Comparison of ENCODE assay signal across 9 mouse cellular contexts in genomic region chr1:51914095-51914494, GRCm38 (mm10). TPM values are rescaled to one million over a fixed set of nuclear protein-coding genes. Genes with fewer than 3 reads are reported as not detected.
DNase-seq lines count a peak whose midpoint lies in the region; ATAC-seq and TF ChIP-seq lines count a peak whose summit lies in the region.
"Had no signal": no experiment of that assay in that cellular context is flagged by ENCODE, and none has a peak within 500 bp of the region (broad histone marks: within the 10 kb centered on the region; RNA-seq: fewer than 3 reads in every experiment).

No protein-coding gene starts in this region.

- no peak for DNase-seq in neural tube, embryonic 11.5 days (ENCODE audit: low spot score)
- DNase-seq in neural tube, embryonic 10.5 days (ENCODE audit: extremely low spot score, low spot score) = no peak
- DNase-seq in heart, postnatal 0 days (ENCODE audit: low spot score) = no peak
- peak; percentile 38 for DNase-seq in lung, postnatal 25 days (ENCODE audit: low spot score)
- no peak for DNase-seq in T-cell, adult 2 months (ENCODE audit: low spot score)
- no peak for DNase-seq in cerebellum, adult 9-10 months
- no peak for DNase-seq in ovary, postnatal 10 days (ENCODE audit: low spot score)
- DNase-seq: cerebellum, adult 11-12 months had no signal

- H3K27ac ChIP-seq in neural tube, embryonic 11.5 days (ENCODE audit: low read depth, low read length) = no peak overlapping the region
- H3K27ac ChIP-seq in heart, postnatal 0 days (ENCODE audit: low read depth) = no peak overlapping the region
- H3K27ac ChIP-seq: liver, embryonic 14.5 days had no signal

- H3K9ac ChIP-seq in neural tube, embryonic 11.5 days (ENCODE audit: low read length) = no peak overlapping the region
- no peak overlapping the region for H3K9ac ChIP-seq in heart, postnatal 0 days (replicated peaks; ENCODE audit: low read depth, low read length)
- H3K9ac ChIP-seq: liver, embryonic 14.5 days had no signal

- H3K4me1 ChIP-seq in neural tube, embryonic 11.5 days (ENCODE audit: control insufficient read depth, insufficient read depth, low read length) = peaks cover 20% of the 10 kb centered on the region
- H3K4me1 ChIP-seq in heart, postnatal 0 days (ENCODE audit: control insufficient read depth, insufficient read depth) = peaks cover 11% of the 10 kb centered on the region; the same call in 1 of the 2 replicates

- H3K27me3 ChIP-seq in neural tube, embryonic 11.5 days (ENCODE audit: control insufficient read depth, insufficient read depth, low read length) = no peaks in the 10 kb centered on the region
- H3K27me3 ChIP-seq in heart, postnatal 0 days (ENCODE audit: control insufficient read depth, insufficient read depth, low read length) = no peaks in the 10 kb centered on the region

- H3K9me3 ChIP-seq in neural tube, embryonic 11.5 days (ENCODE audit: control insufficient read depth, low read length) = no peaks in the 10 kb centered on the region
- H3K9me3 ChIP-seq in heart, postnatal 0 days (replicated peaks; ENCODE audit: control insufficient read depth, low read length) = no peaks in the 10 kb centered on the region

- no peaks in the 10 kb centered on the region for H3K36me3 ChIP-seq in neural tube, embryonic 11.5 days (ENCODE audit: control insufficient read depth, insufficient read depth, low read length)
- 0 out of 2 replicates have a peak, but pooled peaks cover 4% of the 10 kb centered on the region for H3K36me3 ChIP-seq in heart, postnatal 0 days (replicated peaks; ENCODE audit: control insufficient read depth, insufficient read depth, low read length)

- peak overlapping the region; percentile 60 for H3K4me2 ChIP-seq in neural tube, embryonic 11.5 days (ENCODE audit: low read depth)
- peak overlapping the region; percentile 93 for H3K4me2 ChIP-seq in heart, postnatal 0 days (ENCODE audit: low read depth, low read length)

- TF ChIP-seq CTCF in heart, postnatal 0 days (IDR thresholded peaks at IDR 0.05; ENCODE audit: low read depth) = no peak

- TF ChIP-seq EP300 in heart, postnatal 0 days (IDR thresholded peaks at IDR 0.05; ENCODE audit: low read depth) = no peak

- no peak for ATAC-seq in neural tube, embryonic 11.5 days (ENCODE audit: insufficient read depth, low FRiP score, low TSS enrichment)
- ATAC-seq in heart, postnatal 0 days (ENCODE audit: insufficient read depth, low read depth) = no peak

- 84% methylated on average over 3 of the region's 3 CpGs for WGBS in neural tube, embryonic 11.5 days
- 65% methylated on average over 3 of the region's 3 CpGs for WGBS in heart, postnatal 0 days

- H3K4me3 ChIP-seq in neural tube, embryonic 11.5 days (ENCODE audit: low read depth, low read length) = peak overlapping the region; percentile 91
- peak overlapping the region; percentile 73 for H3K4me3 ChIP-seq in heart, postnatal 0 days (ENCODE audit: low read depth, low read length)

RNA-seq across cellular contexts. Expression of gene Myo1b, which starts 1.8 kb away (rescaled TPM):
- 112 TPM in 2 replicates for polyA plus RNA-seq in neural tube, embryonic 11.5 days (2014; fragmentation: Nextera tagmentation; extraction: Ambion mirVana)
- total RNA-seq in heart, postnatal 0 days (2014; rRNA removed; ENCODE audit: low replicate concordance) = 12.6 and 14.0 TPM in 2 replicates
- polyA plus RNA-seq in heart, postnatal 0 days (2015; fragmentation: Nextera tagmentation; extraction: Ambion mirVana) = 22.8 and 24.3 TPM in 2 replicates
